Mouse (Mus musculus) ES-Bruce4 (cell line): ENCODE measurements around the gene Tcf21.

Experiments
- EP300 ChIP-seq: IDR thresholded peaks from 2 replicates; pipeline ENCODE4 v1.6.1; 2011; ENCODE audit warnings: low read depth, low read length; ENCODE audit not compliant: insufficient read depth
- POLR2A ChIP-seq: IDR thresholded peaks from one replicate; pipeline ENCODE4 v1.8.1; 2011; ENCODE audit warnings: low read length; ENCODE audit not compliant: insufficient read depth

DNA sequence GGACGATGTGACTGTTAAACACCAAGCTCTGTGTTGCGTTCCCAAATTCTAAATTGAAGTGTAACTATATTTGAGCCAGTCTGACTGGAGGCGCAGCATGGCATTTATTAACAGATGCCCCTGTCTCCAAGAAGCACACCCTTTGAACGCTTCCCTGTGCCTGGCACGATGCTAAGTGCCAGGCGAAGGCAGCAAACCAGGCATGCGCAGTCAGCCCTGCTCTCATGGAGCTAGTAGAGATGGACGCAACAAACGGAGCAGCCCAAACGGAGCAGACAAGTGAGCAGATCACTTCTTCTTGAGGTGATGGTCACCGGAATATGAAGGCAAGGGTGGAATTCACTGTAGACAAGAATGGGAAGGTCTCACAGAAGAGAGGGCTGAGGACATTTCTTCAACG is 8.1 kb downstream of the Tcf21 start:
- no peak for TF ChIP-seq EP300
- no peak for TF ChIP-seq POLR2A
